Mouse (Mus musculus) kidney, postnatal 25 days (tissue): Measurements from ENCODE around the gene Stk25.
A peak's percentile ranks its signal among the peaks of the same experiment; 100 is the strongest.
"Not testable (repeated sequence)": the region's sequence is repeated elsewhere in the genome, so short reads cannot be mapped to it uniquely, and the experiment has no call there.

Experiments used
- DNase-seq, 2 experiments: peaks; one replicate each; pipeline ENCODE4 v3.0.0; 2021; ENCODE audit warnings: mixed read lengths in 2 of 2

Stk25 gene

DNA sequence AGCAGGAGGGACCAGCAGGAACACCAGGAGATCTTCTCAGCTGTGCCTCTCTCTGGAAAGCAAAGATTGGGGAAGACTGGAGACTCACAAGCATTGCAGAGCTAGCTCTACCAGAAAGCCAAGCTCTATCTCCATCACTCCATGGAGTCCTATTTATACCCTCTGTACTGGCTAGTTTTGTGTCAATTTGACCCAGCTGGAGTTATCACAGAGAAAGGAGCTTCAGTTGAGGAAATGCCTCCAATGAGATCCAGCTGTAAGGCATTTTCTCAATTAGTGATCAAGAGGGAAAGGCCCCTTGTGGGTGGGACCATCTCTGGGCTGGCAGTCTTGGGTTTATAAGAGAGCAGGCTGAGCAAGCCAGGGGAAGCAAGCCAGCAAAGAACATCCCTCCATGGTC is at the start of gene Stk25:
Stk25 (minus strand) TSS at position 101 of the 400 bp plus-strand sequence.
- not testable (repeated sequence) for DNase-seq

DNA sequence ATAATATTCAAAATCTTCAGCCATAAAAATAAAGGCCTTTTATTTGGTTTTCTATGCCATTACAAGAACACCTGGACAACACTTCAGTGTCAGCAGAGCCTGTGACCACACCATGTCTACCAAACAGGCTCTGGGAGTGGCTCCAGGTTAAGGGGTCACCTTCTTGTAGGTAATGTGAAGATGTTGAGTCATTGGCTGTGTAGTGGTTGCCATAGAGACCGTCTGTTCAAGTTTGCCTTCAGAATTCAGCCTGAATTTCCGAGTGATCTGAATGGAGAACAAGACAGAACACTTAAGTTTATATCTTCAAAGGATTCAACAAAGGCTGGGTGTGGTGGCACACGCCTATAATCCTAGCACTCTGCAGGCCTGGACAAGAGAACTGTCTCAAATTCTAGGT is 46.9 kb upstream of the Stk25 start:
- DNase-seq, result no peak

DNA sequence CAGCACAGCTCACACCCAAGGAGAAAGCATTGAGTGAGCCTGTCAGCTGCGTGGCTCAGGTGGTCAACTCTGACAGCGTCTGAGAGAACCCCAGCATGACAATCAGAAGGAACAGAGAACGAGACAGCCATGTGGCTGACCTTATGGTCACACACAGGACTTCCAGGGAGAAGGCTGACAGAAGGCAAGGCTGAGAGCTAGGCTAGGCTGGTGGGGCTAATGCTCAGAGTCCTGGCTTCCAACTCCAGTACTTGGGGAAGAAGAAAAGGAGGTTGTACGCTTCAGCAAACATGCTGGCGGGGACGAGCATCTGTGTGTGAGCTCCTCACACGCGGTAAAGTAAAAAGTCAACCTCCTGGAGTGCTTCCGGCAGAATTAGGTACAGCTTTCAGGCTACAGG is 45.9 kb upstream of the Stk25 start:
- no peak for DNase-seq

DNA sequence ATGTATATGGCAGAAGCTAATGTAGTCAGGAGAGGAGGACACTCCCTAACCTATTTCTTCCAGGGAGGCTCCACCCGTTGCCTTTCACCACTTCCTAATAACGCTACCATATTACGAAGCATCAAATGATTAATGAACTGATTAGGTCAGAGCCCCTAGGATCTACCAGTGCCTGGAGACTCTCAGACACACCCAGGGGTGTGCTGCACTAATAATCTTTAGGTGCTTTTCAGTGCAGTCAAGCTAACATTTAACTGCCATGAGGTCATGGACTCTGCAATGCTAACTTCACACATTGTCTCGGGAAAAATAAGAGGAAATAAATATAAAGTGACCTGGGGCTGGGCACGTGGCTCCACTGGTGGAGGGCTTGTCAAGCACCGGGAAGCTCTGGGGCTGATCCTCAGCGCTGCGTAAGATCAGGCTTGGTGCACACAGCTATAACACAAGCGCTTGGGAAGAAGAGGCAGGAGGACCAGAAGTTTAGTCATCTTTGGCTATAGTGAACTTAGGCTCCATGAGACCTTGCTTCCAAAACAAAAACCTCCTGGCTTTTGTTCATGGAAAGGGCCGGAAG is 45.1 kb upstream of the Stk25 start:
- no peak for DNase-seq

DNA sequence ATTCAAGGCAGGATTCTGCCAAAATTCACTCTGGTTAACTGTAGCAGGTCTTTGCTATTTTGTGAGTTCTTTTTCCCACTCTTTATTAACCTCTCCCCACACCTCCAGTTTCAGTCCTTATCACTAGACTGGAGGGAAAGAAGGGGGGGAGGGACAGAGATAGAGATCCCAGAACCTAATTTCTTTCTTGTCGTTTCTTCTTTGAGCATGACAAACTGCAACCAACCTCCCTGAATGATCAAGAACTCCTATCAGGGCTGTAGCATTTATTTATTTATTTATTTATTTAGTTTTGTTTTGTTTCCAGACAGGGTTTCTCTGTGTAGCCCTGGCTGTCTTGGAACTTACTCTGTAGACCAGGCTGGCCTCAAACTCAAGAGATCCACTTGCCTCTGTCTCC is 43.6 kb upstream of the Stk25 start:
- DNase-seq, result no peak

DNA sequence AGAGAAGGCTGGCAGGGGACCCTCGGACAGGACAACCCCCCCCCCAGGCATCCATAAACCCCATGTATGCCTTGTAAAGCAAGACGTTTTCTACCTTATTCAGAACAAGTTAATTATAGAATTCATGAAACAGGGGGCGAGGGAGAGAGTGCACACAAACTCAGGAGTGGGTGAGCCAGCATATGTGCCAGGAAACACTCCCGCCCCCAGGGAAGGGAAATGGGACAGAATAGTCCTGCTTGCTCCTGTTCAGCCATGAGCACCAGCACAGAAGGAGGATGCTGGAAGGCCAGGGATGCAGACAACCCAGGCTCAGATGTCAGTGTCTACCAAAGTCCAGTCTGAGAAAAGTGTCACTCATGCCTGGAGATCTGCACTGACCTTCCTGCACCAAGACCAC is 40.7 kb upstream of the Stk25 start:
- no peak for DNase-seq

DNA sequence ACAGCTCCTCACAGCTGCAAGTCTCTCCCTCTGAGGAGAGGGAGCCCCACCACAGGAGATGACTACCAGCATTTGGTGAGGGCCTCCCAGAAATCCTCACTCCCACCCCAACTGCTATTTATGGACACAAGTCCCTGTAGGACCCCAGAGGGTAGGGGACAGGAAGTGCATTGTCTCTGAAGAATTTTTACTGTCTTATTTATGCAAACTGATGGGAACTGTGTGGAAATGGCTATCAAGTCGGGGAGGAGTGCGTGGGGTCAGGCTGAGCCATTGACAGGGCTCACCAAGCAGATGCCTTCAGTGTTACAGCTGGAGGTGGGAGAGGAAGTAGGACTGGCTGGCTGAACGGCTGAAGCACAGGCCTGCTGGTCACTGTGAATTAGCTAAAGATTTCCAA is 38.9 kb upstream of the Stk25 start:
- DNase-seq, result peak; percentile 30 to 63

DNA sequence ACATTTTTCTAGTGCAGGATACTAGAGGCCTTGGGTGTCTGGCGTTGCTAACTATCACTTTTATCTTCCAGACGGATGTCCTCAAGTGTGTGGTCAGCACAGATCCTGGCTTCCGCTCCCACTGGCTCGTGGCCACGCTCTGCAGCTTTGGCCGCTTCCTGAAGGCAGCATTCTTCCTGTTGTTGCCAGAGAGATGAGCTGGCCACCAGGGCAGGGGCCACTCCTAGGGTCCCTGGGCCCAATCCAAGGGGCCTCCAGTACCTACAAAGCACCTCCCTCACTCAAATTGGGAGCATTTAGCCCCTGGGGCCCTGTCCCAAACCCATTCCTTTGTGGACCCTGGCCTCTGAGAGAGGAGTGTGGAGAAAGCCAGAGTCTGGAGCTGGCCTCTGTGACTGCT is 36.5 kb upstream of the Stk25 start:
- peak; percentile 77 to 88 for DNase-seq

DNA sequence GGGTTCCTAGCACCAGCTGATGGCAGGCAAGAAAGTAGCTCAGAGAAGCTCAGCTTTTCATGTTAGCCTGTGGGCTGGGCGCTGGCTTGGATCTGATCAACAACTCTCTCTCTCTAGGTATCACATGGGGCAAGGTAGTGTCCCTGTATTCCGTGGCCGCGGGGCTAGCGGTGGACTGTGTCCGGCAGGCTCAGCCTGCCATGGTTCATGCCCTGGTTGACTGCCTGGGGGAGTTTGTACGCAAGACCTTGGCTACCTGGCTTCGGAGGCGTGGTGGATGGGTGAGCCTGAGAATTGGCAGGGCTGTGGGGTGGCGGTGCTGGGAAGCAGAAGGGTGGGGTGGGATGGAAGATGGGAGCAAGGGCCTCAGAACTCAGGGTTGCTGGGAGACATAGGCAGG is 35.5 kb upstream of the Stk25 start:
- peak; percentile 48 to 65 for DNase-seq

DNA sequence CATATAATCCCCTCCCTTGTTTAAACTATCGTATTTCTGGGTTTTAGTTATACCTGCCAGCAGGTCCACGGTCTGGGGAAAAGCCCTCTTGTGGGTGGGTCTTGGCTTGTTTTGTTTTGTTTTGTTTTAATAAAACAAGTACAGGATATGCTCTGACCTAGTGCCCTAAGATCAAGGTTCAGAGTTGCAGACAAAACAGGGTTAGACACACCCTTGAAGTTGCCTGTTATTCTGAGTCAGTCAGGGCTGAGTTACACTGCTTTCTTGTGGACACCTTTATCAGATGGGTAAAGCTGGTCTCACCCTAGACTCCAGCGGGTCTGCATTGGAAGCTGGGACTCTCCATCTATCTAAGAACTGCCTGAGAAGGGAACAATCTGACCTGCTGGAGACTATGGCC is 35.0 kb upstream of the Stk25 start:
- DNase-seq, result peak in 1 of 2 experiments; percentile 37

DNA sequence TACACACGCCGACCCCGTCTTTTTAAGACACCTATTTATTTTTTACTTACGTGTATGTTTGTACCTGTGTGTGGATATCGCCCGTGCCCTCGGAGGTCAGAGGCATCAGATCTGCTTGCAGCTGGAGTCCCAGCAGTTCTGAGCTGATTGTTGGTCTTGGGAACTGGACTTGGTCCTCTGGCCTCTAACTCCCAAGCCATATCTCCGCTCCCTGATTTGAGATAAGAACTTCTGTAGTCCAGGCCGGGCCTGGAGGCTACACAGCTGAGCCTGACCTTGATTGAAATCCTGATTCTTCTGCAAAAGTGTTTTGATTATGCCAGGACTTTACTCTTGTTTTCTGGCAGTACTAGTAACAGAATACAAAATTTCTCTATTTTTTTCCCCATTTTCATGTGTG is 34.3 kb upstream of the Stk25 start:
- no peak for DNase-seq

DNA sequence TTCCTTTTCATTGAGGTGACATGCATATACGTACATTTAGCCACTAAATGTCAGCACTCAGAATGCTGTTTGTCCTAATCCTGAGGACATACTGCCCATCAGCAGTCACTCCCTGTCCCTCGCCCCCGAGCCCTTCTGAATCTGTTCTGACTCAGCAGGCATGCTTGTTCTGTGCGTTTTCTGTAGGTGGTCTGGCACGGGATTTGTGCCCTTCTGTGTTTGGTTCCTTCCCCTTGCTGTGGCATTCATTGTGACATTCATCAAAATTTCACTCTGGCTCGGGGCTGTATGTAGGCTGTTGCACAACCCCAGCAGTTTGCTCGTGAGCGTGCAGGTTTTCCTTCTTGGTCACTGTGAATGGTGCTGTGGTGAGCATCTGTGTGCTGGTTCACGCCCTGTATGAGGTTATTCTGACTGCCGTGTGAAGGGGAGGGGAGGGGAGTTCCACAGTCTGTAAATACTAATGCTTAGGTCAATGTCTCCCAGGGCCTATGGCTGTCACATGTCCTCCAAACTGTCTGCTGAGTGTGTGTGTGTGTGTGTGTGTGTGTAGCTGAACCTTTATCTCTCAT is 33.4 kb upstream of the Stk25 start:
- DNase-seq, result no peak

DNA sequence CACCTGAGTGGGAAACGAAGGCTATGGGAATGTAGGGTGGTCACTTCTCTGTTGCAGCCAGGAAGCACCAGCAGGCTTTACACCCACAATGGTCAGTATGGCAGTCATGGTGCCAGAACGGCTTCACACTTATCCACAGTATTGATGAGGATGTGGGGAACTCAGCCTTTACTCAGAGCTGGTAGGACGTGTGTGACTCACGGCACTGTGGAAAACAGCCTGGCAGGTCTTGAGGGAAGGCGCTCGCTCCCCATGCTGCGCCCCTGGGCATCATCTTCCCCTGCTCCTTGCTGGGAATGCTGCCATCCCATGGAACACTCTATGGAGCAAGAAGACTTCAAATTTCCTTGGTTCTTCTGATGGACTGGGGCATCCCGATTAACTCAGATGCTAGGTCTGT is 32.6 kb upstream of the Stk25 start:
- DNase-seq, result no peak

DNA sequence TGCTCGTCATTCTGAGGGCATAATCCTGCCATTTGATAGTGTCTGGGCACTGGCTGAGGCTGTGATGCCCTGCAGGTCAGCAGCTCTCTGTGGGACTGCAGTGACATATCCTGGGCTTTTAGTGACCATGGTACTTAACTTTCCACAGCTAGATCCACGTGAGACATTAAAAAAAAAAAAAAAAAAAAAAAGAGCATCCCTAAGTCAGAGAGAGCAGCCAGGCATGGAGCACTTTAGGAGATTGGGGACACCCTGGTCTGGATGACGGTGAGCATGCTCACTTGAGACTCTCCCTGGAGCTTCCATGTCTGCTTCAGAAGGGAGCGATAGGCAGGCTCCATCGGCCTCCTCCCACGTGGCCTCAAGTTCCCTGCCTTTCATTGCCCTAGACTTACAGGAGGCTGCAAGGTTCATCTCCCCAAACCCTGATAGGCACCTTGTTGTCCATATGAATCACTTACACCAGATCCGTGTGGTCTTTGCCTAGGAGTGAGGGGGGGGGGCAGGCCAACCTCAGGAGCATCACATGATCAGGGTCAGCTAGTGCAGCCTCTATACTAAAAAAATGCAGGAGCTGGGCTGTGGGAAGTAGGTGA is 31.5 kb upstream of the Stk25 start:
- DNase-seq, result no peak

DNA sequence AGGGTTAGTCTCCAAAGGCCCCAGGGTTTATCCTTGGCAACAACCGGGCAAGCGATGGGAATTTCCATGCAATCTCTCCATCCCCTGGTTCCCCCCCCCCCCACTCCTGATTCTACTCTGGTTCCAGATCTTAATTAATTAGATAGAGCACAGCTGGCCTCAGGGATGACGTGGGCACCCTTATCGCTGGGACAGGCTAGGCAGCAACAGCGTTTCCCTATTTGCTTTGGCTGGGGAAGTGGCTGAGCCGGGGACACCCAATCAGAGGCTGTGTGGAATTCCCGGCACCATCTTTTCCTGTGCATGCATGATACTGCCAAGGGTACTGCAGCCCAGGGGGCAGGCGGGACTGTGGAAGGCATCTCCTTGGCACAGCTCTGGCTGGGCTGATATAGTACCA is 29.7 kb upstream of the Stk25 start:
- peak; percentile 62 to 79 for DNase-seq

DNA sequence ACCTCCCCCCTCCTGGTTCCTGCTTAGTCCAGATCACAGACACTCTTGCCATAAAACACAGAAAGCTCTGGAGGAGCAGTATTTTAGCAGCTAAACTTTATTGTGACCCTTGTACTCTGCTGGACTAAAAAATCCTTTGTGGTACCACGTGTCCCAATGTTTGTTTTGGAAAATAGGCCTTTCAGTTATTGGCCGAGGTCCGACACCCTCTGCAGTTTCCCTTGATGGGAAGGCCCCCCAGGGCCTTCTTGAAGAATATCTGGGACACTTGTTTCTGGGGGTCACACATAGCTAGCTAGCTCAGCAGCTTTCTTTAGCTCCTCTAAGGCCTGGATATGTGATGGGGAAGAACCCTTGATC is 28.5 kb upstream of the Stk25 start:
- peak; percentile 51 to 72 for DNase-seq

DNA sequence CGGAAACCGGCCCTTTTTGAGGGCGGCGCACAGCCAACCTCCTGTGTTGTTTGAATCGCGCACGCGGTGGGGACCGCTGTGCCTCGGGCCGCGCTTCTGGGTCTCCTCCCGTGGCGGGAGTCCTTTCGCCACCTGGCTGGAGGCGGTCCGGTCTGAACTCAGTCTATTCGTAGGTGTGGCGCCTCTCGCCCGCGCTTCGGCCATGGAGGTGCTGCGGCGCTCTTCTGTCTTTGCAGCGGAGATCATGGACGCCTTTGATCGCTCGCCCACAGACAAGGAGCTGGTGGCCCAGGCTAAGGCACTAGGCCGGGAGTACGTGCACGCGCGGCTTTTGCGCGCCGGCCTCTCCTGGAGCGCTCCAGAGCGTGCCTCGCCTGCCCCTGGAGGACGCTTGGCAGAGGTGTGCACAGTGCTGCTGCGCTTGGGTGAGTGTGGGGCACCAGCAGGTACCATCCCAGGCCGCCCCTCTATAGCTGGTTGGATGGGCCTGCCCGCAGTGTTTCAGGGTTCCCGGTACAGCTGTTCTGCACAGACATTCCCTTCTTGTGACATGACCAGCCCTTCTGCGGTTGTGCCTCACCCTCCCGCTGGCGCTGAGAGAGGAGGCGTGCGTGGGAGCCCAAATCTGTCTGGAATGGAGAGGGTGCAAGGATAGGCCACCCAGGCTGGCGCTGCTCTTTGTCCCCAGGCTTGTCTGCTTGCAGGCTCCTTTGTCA is 27.9 kb upstream of the Stk25 start:
- DNase-seq, result peak; percentile 63 to 82

DNA sequence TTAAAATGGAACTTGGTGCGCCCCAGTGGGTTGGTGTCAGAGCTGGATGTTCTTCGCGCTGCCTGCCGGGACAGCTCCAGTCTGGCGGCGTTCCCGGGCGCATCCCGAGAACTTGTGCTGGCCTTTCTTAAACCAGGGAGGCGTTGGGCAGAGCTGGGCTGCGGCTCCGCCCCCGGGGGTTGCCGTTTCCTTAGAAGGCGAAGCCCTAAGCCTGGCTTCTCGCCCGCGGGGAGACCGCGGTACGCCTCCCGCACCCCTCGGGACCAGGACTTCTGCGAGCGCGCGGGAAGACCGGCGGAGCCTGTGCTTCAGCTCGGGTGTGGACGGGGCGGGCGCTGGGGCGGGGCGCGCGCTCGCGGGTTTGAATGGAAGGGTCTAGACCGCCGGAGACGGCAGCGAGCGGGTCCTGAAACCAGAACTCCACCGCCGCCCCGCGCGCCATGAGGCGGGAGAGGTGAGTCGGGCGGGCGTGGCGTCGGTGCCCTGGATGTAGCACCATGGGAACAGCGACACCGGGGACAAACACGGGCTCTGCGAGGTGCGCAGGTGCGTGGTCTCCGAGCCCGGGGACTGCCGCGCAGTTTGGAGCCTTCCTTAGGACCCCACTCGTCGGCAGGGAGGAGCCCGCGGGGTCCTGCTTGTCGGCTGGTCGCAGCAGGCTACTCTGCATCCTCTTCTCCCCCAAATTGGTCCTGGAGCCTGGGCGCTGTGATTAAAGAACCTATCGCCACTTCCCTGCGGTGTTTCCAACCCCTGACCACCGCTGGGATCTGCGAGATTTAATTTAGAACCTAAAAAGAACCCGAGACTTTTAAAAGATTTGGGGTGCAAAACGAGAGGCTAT is 27.2 kb upstream of the Stk25 start, which contains the start of gene Bok:
Bok (plus strand) TSS at position 260 of the 844 bp plus-strand sequence.
- peak; percentile 93 to 95 for DNase-seq

DNA sequence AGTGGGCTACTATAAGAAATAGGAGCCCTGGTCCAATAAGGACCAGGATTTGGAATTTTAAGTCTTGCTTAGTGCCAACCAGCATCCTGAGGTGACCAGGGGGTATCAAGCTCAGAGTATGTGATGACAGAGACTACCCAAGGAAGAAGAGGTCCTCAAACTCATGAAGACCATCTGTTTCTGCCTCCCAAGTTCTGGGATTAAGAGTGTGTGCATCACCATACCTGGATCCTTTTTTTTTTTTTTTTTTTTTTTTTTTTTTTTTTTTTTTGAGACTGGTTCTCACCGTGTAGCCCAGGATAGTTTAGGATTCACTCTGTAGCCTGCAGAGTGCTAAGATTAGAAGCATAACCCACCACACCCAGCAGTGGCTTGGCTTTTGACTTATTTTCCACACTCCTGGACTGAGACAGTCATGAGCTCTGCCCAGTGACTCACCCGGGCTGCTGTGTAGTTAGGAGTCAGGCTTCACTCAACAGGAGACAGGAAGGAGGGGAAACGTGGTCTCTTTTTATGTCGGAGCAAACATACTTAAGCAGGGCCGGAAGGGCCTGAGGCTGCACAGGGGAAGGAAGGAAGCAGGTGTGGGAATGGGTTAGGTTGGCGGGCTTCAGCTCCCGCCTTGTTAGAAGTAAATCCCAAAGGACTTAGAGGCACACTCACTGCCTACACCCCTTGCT is 21.6 kb upstream of the Stk25 start:
- DNase-seq, result peak; percentile 38 to 73

DNA sequence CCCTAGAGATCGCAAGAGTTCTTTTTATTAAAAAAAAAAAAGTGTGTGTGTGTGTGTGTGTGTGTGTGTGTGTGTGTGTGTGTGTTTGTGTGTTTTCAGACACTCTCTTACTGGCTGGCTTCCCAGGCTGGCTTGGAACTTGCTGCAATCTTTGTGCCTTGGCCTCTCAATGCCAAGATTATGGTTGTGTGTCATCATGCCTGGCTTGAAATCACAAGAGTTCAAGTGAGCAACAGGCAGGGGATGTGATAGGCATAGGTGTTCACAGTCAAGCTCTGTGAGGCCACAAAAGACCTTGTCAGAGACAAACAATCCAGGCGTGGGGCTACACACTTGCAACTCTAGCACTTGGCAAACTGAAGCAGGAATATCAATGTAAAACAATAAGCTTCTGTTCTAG is 19.9 kb upstream of the Stk25 start:
- DNase-seq, result peak; percentile 34 to 47

DNA sequence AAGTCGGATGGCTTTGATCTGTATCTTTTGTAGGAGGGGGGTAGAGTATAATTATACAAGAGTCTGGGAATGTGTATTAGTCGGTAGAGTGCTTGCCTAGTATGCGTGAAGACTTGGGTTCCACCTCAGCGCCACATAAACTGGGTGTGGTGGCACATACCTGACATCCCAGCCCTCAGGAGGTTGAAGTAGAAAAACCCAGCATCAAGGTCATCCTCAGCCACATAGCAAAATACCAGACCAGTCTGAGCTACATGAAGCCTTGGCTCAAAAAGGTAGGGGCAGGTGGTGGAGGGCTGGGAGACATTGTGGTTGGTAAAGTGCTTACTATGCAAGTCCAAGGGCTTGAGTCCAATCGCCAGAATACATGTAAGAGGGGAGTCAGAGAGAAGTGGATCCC is 14.2 kb upstream of the Stk25 start:
- peak in 1 of 2 experiments; percentile 52 for DNase-seq

DNA sequence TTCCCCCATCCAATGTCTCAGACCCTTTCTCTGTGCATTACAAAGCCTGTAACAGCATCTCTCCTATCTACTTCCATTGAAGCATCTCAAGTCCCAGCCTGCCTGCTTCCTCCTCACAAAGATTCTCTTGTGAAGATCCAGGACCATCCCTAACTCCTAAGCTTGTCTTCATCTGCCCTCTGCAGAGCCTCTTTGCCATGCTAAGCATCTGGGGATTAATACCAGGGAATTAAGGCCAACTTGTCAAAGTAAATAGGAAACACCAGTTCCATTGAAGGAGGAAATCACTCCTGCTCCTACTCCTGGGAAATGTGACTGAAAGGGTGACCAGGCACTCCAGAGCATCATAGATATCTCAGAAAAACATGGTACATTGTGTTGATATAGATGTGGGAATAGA is 11.5 kb upstream of the Stk25 start:
- no peak for DNase-seq
